Mouse (Mus musculus) liver, adult (tissue): ENCODE results near the gene Igfbp3.

Source experiments
- GATA4 ChIP-seq: IDR thresholded peaks from 2 replicates; pipeline ENCODE4 v1.6.1; 2014; ENCODE audit warnings: mild to moderate bottlenecking, low read length; ENCODE audit not compliant: insufficient replicate concordance

The Igfbp3 gene

GRCm38 (mm10) chr11:7194432-7195311, 19.1 kb downstream of the Igfbp3 start:
- TF ChIP-seq GATA4: no peak; the same call in 1 of the 2 replicates

GRCm38 (mm10) chr11:7193134-7193533, 20.6 kb downstream of the Igfbp3 start:
- TF ChIP-seq GATA4: no peak

- TF ChIP-seq GATA4: no peak
Measured at GRCm38 (mm10) chr11:7192710-7193109, 21.0 kb downstream of the Igfbp3 start.

GRCm38 (mm10) chr11:7188469-7188868, 25.3 kb downstream of the Igfbp3 start, which contains the start of gene Gm11985:
Gene Gm11985, minus strand, starts transcription at chr11:7188569.
- no peak for TF ChIP-seq GATA4

- TF ChIP-seq GATA4: no peak
Measured at GRCm38 (mm10) chr11:7187472-7187871, 26.3 kb downstream of the Igfbp3 start.

GRCm38 (mm10) chr11:7184420-7184819, 29.3 kb downstream of the Igfbp3 start:
- no peak for TF ChIP-seq GATA4

GRCm38 (mm10) chr11:7182409-7183042, 31.2 kb downstream of the Igfbp3 start:
- TF ChIP-seq GATA4: no peak

GRCm38 (mm10) chr11:7179276-7179675, 34.4 kb downstream of the Igfbp3 start:
- no peak for TF ChIP-seq GATA4

- no peak for TF ChIP-seq GATA4
Measured at GRCm38 (mm10) chr11:7178724-7179123, 35.0 kb downstream of the Igfbp3 start.

- no peak for TF ChIP-seq GATA4
Measured at GRCm38 (mm10) chr11:7173664-7174063, 40.1 kb downstream of the Igfbp3 start.

GRCm38 (mm10) chr11:7169645-7170044, 44.1 kb downstream of the Igfbp3 start:
- TF ChIP-seq GATA4: no peak

GRCm38 (mm10) chr11:7164416-7164815, 49.3 kb downstream of the Igfbp3 start:
- no peak for TF ChIP-seq GATA4

GRCm38 (mm10) chr11:7161502-7162174, 52.1 kb downstream of the Igfbp3 start:
- TF ChIP-seq GATA4: no peak

- no peak for TF ChIP-seq GATA4
Measured at GRCm38 (mm10) chr11:7160637-7161101, 53.1 kb downstream of the Igfbp3 start.

GRCm38 (mm10) chr11:7160146-7160545, 53.6 kb downstream of the Igfbp3 start:
- TF ChIP-seq GATA4: no peak
